Mouse (Mus musculus) induced T-regulatory cell, adult 2 months (primary cell): ENCODE measurements at regions not wholly inside any gene's neighbourhood (a gene's known extent, or its start where the extent isn't known, plus 50 kb on each side); places are given as distances from the start of the nearest gene placed in this dataset.

Experiments used
- DNase-seq: peaks from one replicate; pipeline ENCODE4 v3.0.0-alpha.2; 2012; ENCODE audit warnings: low read depth

DNA sequence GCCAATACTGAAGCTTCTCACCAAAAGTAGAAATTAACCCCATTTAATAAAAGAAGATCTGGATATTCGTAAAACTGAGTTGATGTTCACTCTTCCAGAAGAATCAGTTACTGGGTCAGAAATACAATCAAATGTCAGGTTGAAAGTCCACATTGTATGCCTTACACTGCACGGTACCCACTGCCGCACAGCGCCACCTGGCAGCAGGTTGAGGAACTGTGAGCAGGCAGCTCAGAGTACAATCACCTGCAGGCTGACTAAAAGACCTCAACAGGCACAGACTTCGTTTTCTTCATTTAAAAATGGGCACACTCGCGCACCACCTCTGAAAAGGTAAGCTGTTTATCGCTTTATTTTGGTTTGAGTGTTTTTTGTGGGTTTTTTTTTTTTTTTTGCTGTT, 341.8 kb upstream of the Mms22l start:
- peak; percentile 4 for DNase-seq

DNA sequence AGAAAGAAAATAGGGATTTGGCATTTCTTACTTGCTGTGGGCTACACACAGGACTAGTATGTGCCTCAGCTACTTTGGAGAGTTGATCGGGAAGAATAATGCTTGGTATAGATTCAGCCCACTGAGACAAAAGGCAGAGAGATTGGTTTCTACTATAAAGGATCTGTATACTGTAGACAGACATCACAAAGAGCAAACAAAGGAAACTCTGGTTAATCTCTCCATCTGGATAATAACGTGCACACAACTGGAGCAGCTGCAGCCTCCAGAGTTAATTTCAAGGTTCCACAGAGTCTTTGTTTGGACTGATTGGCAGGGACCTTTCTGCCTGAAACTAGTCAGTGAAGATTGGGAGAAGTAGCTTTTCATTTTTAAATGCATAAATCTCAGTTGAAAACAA, 322.5 kb upstream of the Mms22l start:
- DNase-seq: no peak

DNA sequence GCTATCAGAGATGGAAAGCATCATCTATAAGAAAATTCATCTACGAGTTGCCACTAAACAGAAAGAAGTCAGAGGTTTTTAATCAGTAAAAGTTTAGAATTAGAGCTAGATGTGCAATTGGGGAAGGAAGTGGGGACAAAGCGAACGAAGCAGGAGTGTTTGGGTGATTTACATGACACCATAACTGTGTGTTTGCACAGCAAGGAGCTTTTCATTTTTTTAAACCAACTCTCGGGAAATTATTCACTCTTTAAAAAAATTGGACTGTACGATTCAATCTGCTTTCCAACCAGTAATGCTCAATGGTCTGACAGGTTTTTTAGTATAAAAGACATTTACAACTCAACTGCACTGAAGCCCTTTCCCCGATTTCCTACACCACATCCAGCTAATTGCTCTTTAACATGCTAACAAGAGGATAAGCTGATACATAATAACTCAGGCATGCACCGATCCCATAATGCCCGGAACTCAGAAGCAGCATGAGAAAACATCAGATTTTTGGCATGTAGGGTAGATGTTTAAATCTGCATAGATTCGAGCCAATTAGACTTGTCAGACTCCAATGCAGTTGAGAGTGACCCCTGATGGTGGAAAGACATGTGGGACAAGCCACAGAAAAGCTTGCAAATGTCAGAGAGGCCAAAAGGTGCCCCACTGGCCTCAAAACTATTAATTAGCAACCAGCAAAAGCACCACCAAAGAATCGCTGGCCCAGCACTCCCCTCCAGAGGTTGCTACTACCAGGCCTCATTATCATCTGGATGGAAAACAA, 282.8 kb upstream of the Mms22l start:
- no peak for DNase-seq

DNA sequence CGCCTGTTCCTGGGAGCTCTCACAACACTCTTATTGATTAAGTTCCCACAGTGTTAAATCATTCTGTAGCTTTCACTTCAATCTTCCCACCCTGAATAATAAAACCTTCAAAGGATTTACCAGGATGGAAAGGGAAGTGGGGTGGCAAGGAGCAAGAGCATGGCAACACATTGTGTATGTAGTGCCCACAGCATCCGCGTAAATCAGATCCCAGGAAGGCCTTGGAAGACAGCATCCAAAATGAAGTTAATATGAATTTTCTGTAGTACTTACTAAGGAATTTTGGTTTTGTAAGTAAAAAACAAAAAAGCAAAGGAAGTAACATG, 282.3 kb upstream of the Mms22l start:
- no peak for DNase-seq

DNA sequence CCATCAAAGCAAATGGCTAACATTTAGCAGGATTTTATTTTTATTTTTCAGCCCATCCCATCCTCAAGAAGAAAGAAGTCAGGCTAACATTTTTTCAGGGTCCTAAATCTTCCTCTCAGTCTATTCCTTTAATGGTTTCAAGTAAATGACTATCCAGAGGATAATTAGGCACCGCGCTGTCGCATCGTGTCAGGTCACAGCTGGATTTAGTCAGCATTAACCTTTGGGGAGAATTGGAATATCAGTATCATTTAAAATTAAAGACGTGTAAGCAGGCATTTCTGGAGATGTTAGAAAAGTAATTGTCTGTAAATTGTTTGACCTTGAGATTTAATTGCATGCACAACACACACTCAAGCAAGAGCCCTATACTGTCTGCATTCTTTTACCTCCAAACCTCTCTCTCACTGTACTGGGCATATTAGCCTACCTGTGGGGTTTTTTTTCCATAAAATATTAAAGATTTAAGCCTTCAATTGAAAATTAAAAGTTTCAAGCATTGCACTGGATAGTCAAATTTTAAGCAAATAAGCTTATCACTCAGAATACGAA, 277.8 kb upstream of the Mms22l start:
- no peak for DNase-seq

GRCm38 (mm10) chr4:24219074-24219497, 277.2 kb upstream of the Mms22l start:
- DNase-seq: no peak

DNA sequence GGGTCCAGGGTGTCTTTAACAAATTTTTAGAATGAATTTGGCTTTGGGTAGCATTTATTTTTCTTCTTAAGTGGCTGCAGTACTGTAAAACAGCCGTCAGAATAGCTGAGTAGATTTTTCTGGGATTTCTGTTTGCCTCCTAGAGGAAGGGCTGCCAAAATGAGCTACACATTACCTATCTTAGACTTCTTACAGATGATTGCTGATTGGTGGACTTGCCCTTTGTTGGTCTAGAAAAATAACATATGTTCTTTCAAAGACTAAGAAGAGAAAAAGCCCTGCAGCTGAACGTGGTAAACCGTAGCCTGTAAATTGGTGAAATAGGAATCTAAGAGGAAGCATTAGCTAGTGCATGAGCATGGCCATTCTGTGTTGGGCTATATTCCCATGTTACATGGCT, 276.7 kb upstream of the Mms22l start:
- DNase-seq: no peak

GRCm38 (mm10) chr4:24245124-24245523, 251.1 kb upstream of the Mms22l start:
- DNase-seq: no peak

DNA sequence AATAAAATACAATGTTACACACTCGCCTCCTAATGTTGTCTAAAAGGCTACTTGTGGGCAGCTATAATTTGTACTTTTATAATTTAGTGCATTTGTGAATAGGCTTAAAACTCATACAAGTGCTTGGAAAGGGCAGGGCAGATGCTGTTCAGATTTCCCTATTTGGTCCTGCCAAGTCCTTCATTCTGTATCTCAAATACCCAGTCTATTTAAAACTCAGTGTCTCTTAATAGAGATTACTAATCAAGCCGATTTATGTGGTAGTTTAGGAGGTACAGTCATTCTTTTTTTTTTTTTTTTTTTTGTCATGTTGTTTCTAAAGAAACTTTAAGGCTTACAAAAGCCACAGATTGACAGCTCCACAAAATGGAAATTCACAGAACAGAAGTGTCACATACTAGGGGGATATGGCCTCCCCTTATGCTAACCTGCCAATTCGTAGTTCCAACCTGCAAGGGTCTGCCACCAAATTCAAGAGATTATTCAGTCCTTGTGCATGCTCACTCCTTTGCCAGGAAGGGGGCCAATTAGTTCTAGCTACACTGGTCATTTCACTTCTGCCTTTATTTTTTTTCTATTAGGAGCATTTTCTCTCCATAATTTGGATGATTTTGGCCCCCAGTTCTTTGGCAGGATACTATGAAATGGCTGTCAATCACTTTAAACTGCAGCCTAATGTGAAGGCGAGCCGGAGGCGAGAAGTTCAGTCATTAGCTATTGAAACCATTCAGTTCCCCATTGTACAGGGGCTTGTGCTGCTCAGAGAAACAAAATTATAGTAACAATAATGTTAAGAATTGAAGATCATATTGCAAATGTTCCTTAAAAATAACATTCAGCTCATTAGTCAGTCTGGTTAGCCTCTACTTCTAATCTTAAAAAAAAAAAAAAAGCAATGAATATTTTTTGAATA, 247.9 kb upstream of the Mms22l start:
- DNase-seq: no peak

- peak; percentile 6 for DNase-seq
These were observed 246.8 kb upstream of the Mms22l start for GRCm38 (mm10) chr4:24249243-24249970.

GRCm38 (mm10) chr4:24278154-24278553, 218.1 kb upstream of the Mms22l start:
- peak; percentile 1 for DNase-seq
